Mouse (Mus musculus) liver, postnatal 0 days (tissue): ENCODE results near the gene Atp2c2.

Source experiments
- CTCF ChIP-seq: sonication (generic); IDR thresholded peaks from 2 replicates; pipeline ENCODE4 v1.5.1; 2016; ENCODE audit warnings: antibody characterized with exemption, low read depth
- EP300 ChIP-seq: IDR thresholded peaks from 2 replicates; pipeline ENCODE4 v1.6.1; 2016; ENCODE audit warnings: antibody characterized with exemption, low read depth, mild to moderate bottlenecking

- TF ChIP-seq CTCF (no peak), EP300 (no peak)
Measured at GRCm38 (mm10) chr8:119777765-119778164, 78.0 kb downstream of the Atp2c2 start.
